Mouse (Mus musculus) hindbrain, embryonic 12.5 days (tissue): ENCODE data around the gene Elmo1. TPM values are rescaled to one million over a fixed set of nuclear protein-coding genes. Genes with fewer than 3 reads are reported as not detected.

Experiments
- ATAC-seq: fragments of 200-750 bp; cut with Nextera tagmentation; 2 replicates; pipeline ENCODE4 v1.8.0; 2017; ENCODE audit warnings: moderate TSS enrichment; ENCODE audit not compliant: low FRiP score
- H3K27ac ChIP-seq: fragments of 300-500 bp; sonication (generic); 2 replicates; pipeline ENCODE4 v1.5.1; 2016; ENCODE audit warnings: mild to moderate bottlenecking
- H3K27me3 ChIP-seq: fragments of 300-500 bp; sonication (generic); 2 replicates; pipeline ENCODE4 v1.6.1; 2016; ENCODE audit warnings: mild to moderate bottlenecking
- H3K36me3 ChIP-seq: fragments of 300-500 bp; sonication (generic); 2 replicates; pipeline ENCODE4 v1.6.1; 2016; ENCODE audit warnings: mild to moderate bottlenecking
- H3K4me1 ChIP-seq: fragments of 300-500 bp; sonication (generic); 2 replicates; pipeline ENCODE4 v1.6.1; 2016
- H3K4me2 ChIP-seq: fragments of 300-500 bp; sonication (generic); replicated peaks from 2 replicates; pipeline ENCODE4 v1.6.1; 2016; ENCODE audit warnings: mild to moderate bottlenecking
- H3K4me3 ChIP-seq: fragments of 300-500 bp; sonication (generic); 2 replicates; pipeline ENCODE4 v1.5.1; 2016; ENCODE audit warnings: mild to moderate bottlenecking
- H3K9ac ChIP-seq: fragments of 300-500 bp; sonication (generic); 2 replicates; pipeline ENCODE4 v1.6.1; 2016; ENCODE audit warnings: mild to moderate bottlenecking, moderate library complexity
- H3K9me3 ChIP-seq: fragments of 300-500 bp; sonication (generic); replicated peaks from 2 replicates; pipeline ENCODE4 v1.6.1; 2016; ENCODE audit warnings: mild to moderate bottlenecking
- WGBS: fragments of 180-500 bp; shearing (Covaris S2); methylation state at CpG from one replicate; pipeline ENCODE4 v1.1.7; 2016; 5-methylcytosine and 5-hydroxymethylcytosine counted together
- polyA plus RNA-seq: library from polyadenylated mRNA; unstranded; fragments of >200 nt; fragmentation: Nextera tagmentation; extraction: Ambion mirVana; gene quantifications from 2 replicates; pipeline ENCODE4 v1.2.1, GENCODE M21; 2016

The Elmo1 gene
- polyA plus RNA-seq, 1 experiment from 2014 or later: 28.9 TPM

GRCm38 (mm10) chr13:20538216-20539070 is 448.0 kb downstream of the Elmo1 start:
- Histone ChIP-seq H3K9me3 (no peaks in the 10 kb centered on the region), H3K36me3 (no peaks in the 10 kb centered on the region), H3K27ac (no peak overlapping the region), H3K4me1 (no peaks in the 10 kb centered on the region), H3K4me3 (no peak overlapping the region), H3K27me3 (no peaks in the 10 kb centered on the region), H3K9ac (no peak overlapping the region), H3K4me2 (no peak overlapping the region)
- ATAC-seq: no peak
- 74% methylated on average over 12 of the region's 12 CpGs for WGBS

DNA sequence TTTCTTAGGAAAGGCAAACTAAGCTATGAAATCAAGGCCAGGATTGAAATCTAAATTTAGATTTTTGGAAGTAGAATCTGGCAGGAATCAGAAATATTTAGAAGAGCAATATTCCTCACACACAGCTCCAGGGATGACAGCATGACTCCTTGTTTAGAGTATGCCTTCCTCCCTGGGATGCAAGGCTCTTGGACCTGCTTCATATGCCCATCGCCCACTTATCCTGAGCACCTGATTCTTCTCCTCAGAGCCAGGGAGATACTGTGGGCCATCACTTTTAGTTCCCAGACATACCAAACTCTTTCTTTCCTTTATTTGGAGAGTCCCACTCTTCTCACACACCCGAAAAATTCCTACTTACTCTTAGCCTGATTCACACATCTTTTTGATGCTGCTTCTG is 449.2 kb downstream of the Elmo1 start:
- Histone ChIP-seq H3K9me3 (no peaks in the 10 kb centered on the region), H3K4me1 (no peaks in the 10 kb centered on the region), H3K27me3 (no peaks in the 10 kb centered on the region), H3K4me2 (no peak overlapping the region), H3K4me3 (no peak overlapping the region), H3K9ac (no peak overlapping the region), H3K27ac (no peak overlapping the region), H3K36me3 (no peaks in the 10 kb centered on the region)
- no peak for ATAC-seq
- 91% methylated on average over 2 of the region's 2 CpGs for WGBS

DNA sequence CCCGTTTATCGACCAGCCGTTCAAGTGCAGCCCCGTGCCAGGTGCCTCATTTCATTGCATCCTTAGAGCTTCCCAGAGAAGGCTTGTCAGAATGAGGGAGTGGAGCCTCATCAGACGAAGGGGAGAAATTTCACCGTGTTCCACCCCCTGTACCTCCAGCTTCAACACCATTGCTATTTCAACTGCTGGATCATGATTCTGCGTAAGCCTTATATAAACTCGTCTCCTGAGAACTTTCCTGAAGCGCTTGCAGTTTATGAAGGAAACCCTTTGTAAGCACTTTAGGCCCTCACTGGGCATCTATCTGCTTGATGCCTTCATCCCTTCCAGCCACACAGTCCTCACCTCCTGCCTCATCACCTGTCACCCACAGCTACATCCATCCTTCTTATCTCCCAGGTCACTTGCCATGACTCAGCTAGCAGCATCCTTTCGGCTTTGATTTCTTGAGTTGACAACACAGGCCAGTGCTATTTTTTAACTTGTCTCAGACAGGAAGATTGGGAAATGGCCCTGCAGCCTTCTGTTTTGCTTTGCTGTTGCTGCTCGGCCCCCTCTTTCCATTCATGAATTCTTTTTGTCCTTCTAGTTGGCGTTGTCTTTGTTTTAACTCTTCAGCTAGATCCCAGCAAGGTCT is 456.3 kb downstream of the Elmo1 start:
- Histone ChIP-seq H3K4me3 (no peak overlapping the region), H3K9me3 (no peaks in the 10 kb centered on the region), H3K4me2 (no peak overlapping the region), H3K4me1 (no peaks in the 10 kb centered on the region), H3K9ac (no peak overlapping the region), H3K36me3 (no peaks in the 10 kb centered on the region), H3K27me3 (no peaks in the 10 kb centered on the region), H3K27ac (no peak overlapping the region)
- no peak for ATAC-seq
- WGBS: 88% methylated on average over 12 of the region's 12 CpGs

GRCm38 (mm10) chr13:20549983-20550382 is 459.6 kb downstream of the Elmo1 start:
- ATAC-seq: peak; percentile 64; the same call in 1 of the 2 replicates
- H3K4me1 ChIP-seq: no peaks in the 10 kb centered on the region

GRCm38 (mm10) chr13:20551559-20551958 is 461.2 kb downstream of the Elmo1 start:
- Histone ChIP-seq H3K36me3 (no peaks in the 10 kb centered on the region), H3K4me1 (no peaks in the 10 kb centered on the region), H3K4me2 (no peak overlapping the region), H3K4me3 (no peak overlapping the region), H3K9me3 (no peaks in the 10 kb centered on the region), H3K9ac (no peak overlapping the region), H3K27me3 (no peaks in the 10 kb centered on the region), H3K27ac (no peak overlapping the region)
- 87% methylated on average over 1 of the region's 1 CpGs for WGBS
- ATAC-seq: no peak

More at GRCm38 (mm10) chr13:20549983-20550382, 459.6 kb downstream of the Elmo1 start:
- Histone ChIP-seq H3K9me3 (no peaks in the 10 kb centered on the region), H3K27ac (no peak overlapping the region), H3K4me2 (no peak overlapping the region), H3K4me3 (no peak overlapping the region), H3K27me3 (no peaks in the 10 kb centered on the region), H3K9ac (no peak overlapping the region), H3K36me3 (no peaks in the 10 kb centered on the region)
- 67% methylated on average over 4 of the region's 4 CpGs for WGBS

DNA sequence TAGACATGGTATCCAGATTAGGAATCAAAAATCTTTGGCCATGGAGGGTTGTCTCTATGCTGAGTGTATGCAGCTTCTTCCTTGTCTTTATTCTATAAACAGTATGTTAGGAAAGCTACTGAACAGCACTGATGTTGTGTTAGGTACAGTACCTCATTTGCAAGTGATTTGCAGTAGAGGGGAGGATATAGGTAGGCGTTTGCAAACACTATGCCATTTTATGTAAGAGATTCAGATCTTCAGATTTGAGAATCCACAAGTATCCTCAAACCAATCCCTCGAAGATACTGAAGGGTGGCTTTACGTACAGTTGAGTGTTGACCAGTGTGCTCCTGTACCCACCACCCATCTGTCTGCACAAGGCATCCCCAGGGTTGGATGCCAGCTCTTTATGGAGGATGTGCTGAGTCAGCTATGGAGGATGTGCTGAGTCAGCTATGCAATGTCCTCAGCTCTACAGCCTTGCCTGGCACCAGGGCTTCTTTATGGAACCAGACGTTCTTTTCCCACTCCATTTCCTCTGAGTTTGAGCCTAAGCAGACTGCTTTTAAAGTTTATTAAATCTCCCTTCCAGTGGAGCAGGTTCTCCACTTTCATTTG is 465.6 kb downstream of the Elmo1 start:
- H3K4me2 ChIP-seq: no peak overlapping the region
- ATAC-seq: no peak
- no peak overlapping the region for H3K9ac ChIP-seq
- no peaks in the 10 kb centered on the region for H3K27me3 ChIP-seq
- H3K4me3 ChIP-seq: no peak overlapping the region
- H3K36me3 ChIP-seq: no peaks in the 10 kb centered on the region
- H3K9me3 ChIP-seq: no peaks in the 10 kb centered on the region
- WGBS: 81% methylated on average over 4 of the region's 4 CpGs
- no peak overlapping the region for H3K27ac ChIP-seq
- H3K4me1 ChIP-seq: no peaks in the 10 kb centered on the region

GRCm38 (mm10) chr13:20556739-20557138 is 466.3 kb downstream of the Elmo1 start:
- Histone ChIP-seq H3K36me3 (no peaks in the 10 kb centered on the region), H3K4me3 (no peak overlapping the region), H3K9me3 (no peaks in the 10 kb centered on the region), H3K27me3 (no peaks in the 10 kb centered on the region), H3K4me1 (no peaks in the 10 kb centered on the region), H3K4me2 (no peak overlapping the region), H3K27ac (no peak overlapping the region), H3K9ac (no peak overlapping the region)
- 86% methylated on average over 10 of the region's 10 CpGs for whole genome bisulfite sequencing
- ATAC-seq: no peak

GRCm38 (mm10) chr13:20557156-20557555 is 466.8 kb downstream of the Elmo1 start:
- WGBS: 60% methylated on average over 8 of the region's 8 CpGs
- no peaks in the 10 kb centered on the region for H3K36me3 ChIP-seq
- no peak overlapping the region for H3K9ac ChIP-seq
- no peak overlapping the region for H3K4me3 ChIP-seq
- H3K9me3 ChIP-seq: no peaks in the 10 kb centered on the region
- H3K4me1 ChIP-seq: no peaks in the 10 kb centered on the region
- ATAC-seq: 0 out of 2 replicates have a peak, but pooled peaks have one; percentile 13
- H3K27ac ChIP-seq: no peak overlapping the region
- H3K4me2 ChIP-seq: no peak overlapping the region
- H3K27me3 ChIP-seq: no peaks in the 10 kb centered on the region

DNA sequence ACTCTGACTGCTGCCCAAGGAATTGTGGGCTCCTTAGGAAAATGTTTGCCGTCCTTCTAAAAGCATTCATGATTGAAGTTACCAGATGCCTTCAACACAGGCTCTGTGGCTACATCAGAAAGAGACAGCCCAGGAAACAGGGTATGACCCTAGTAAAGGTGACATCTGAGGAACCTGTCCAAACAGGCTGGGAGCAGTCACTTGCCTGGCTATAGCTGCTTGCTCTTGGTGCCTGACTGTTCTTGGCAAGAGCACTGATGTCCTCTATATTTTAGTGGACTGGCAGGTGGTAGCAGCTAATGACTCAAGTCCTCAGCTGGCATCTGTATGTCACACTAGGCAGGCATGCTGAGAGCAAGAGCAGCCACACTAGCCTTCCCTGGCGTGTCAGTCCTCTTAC is 468.0 kb downstream of the Elmo1 start:
- Histone ChIP-seq H3K27ac (no peak overlapping the region), H3K36me3 (no peaks in the 10 kb centered on the region), H3K9ac (no peak overlapping the region), H3K4me2 (no peak overlapping the region), H3K9me3 (no peaks in the 10 kb centered on the region), H3K4me1 (no peaks in the 10 kb centered on the region), H3K4me3 (no peak overlapping the region), H3K27me3 (no peaks in the 10 kb centered on the region)
- ATAC-seq: no peak
- 87% methylated on average over 2 of the region's 2 CpGs for WGBS

GRCm38 (mm10) chr13:20564414-20564813 is 474.0 kb downstream of the Elmo1 start:
- ATAC-seq: no peak
- no peak overlapping the region for H3K9ac ChIP-seq
- no peaks in the 10 kb centered on the region for H3K27me3 ChIP-seq
- H3K9me3 ChIP-seq: no peaks in the 10 kb centered on the region
- H3K27ac ChIP-seq: no peak overlapping the region
- WGBS: 88% methylated on average over 9 of the region's 9 CpGs
- no peak overlapping the region for H3K4me3 ChIP-seq
- H3K4me2 ChIP-seq: no peak overlapping the region
- H3K36me3 ChIP-seq: no peaks in the 10 kb centered on the region
- no peaks in the 10 kb centered on the region for H3K4me1 ChIP-seq

- WGBS: 99% methylated on average over 2 of the region's 2 CpGs
- 0 out of 2 replicates have a peak, but pooled peaks cover 5% of the 10 kb centered on the region for H3K9me3 ChIP-seq
Observed at GRCm38 (mm10) chr13:20575186-20575585, 484.8 kb downstream of the Elmo1 start.

GRCm38 (mm10) chr13:20585868-20586267 is 495.5 kb downstream of the Elmo1 start:
- no peak overlapping the region for H3K27ac ChIP-seq
- no peak for ATAC-seq
- H3K4me3 ChIP-seq: no peak overlapping the region
- WGBS: 74% methylated on average over 4 of the region's 4 CpGs
- no peaks in the 10 kb centered on the region for H3K4me1 ChIP-seq
- H3K9me3 ChIP-seq: no peaks in the 10 kb centered on the region
- no peak overlapping the region for H3K4me2 ChIP-seq
- H3K36me3 ChIP-seq: no peaks in the 10 kb centered on the region
- no peaks in the 10 kb centered on the region for H3K27me3 ChIP-seq
- H3K9ac ChIP-seq: no peak overlapping the region

More at GRCm38 (mm10) chr13:20575186-20575585, 484.8 kb downstream of the Elmo1 start:
- Histone ChIP-seq H3K9ac (no peak overlapping the region), H3K4me3 (no peak overlapping the region), H3K4me2 (no peak overlapping the region), H3K36me3 (peaks cover 7% of the 10 kb centered on the region; the same call in 1 of the 2 replicates), H3K4me1 (no peaks in the 10 kb centered on the region), H3K27me3 (no peaks in the 10 kb centered on the region), H3K27ac (no peak overlapping the region)
- no peak for ATAC-seq
